Mouse (Mus musculus) heart, adult 2 months (tissue): ENCODE data around the gene Clasp1. TPM values are rescaled to one million over a fixed set of nuclear protein-coding genes. Genes with fewer than 3 reads are reported as not detected.
A peak's percentile ranks its signal among the peaks of the same experiment; 100 is the strongest.

Experiments used
- DNase-seq, 2 experiments: peaks; one replicate each; pipeline ENCODE4 v3.0.0; 2021
- H3K27ac ChIP-seq: fragments of 200-600 bp; 2 replicates; pipeline ENCODE4 v1.8.1; 2022
- H3K27me3 ChIP-seq: fragments of 200-500 bp; 2 replicates; pipeline ENCODE4 v1.6.1; 2012; ENCODE audit warnings: mild to moderate bottlenecking, low read length, inconsistent platforms, mixed read lengths; ENCODE audit not compliant: control insufficient read depth, insufficient read depth
- H3K36me3 ChIP-seq: fragments of 200-500 bp; 2 replicates; pipeline ENCODE4 v1.6.1; 2012; ENCODE audit warnings: low read length, inconsistent platforms; ENCODE audit not compliant: control insufficient read depth, insufficient read depth
- H3K4me1 ChIP-seq: fragments of 200-500 bp; 2 replicates; pipeline ENCODE4 v1.6.1; 2011; ENCODE audit warnings: low read length; ENCODE audit not compliant: control insufficient read depth, insufficient read depth
- H3K4me3 ChIP-seq: fragments of 200-600 bp; 2 replicates; pipeline ENCODE4 v1.8.1; 2022
- H3K79me2 ChIP-seq: fragments of 200-500 bp; replicated peaks from 2 replicates; pipeline ENCODE4 v1.6.1; 2012; ENCODE audit warnings: mild to moderate bottlenecking, inconsistent platforms, low read length, moderate library complexity, mixed read lengths; ENCODE audit not compliant: control insufficient read depth, insufficient read depth
- H3K9ac ChIP-seq: fragments of 200-500 bp; 2 replicates; pipeline ENCODE4 v1.6.1; 2012; ENCODE audit warnings: low read depth, mild to moderate bottlenecking, control low read depth, inconsistent platforms, low read length, mixed read lengths
- CTCF ChIP-seq: fragments of 200-600 bp; IDR thresholded peaks from 2 replicates; pipeline ENCODE4 v1.8.1; 2022; ENCODE audit warnings: antibody characterized with exemption, mild to moderate bottlenecking, moderate library complexity
- EP300 ChIP-seq: fragments of 200-500 bp; IDR thresholded peaks from 2 replicates; pipeline ENCODE4 v1.6.1; 2011; ENCODE audit warnings: low read depth, low read length, control low read depth; ENCODE audit not compliant: insufficient read depth
- POLR2A ChIP-seq: fragments of 200-500 bp; IDR thresholded peaks from 2 replicates; pipeline ENCODE4 v1.6.1; 2011; ENCODE audit warnings: mild to moderate bottlenecking, low read depth, low read length, control low read depth; ENCODE audit not compliant: insufficient read depth
- WGBS: fragments of 180-500 bp; shearing (Covaris S2); methylation state at CpG from one replicate; pipeline ENCODE4 v1.1.7; 2018; 5-methylcytosine and 5-hydroxymethylcytosine counted together
- intact Hi-C: fragments of 180-260 bp; cut with DNase I; formaldehyde crosslinking; loops from one replicate; pipeline ENCODE4 v1.15.1; 2025
- polyA plus RNA-seq: library from polyadenylated mRNA; depleted of rRNA; stranded (reverse); fragments of >200 nt; gene quantifications from 2 replicates; pipeline ENCODE4 v1.2.3, GENCODE M21; 2012
- total RNA-seq, 2 experiments: library from RNA; stranded (reverse); gene quantifications; 2 replicates each; pipeline ENCODE4 v1.2.3; 2021

Clasp1 gene
- total and polyA plus RNA-seq, 3 experiments, result 148 to 407 (median 323) TPM

GRCm38 (mm10) chr1:118368721-118369461, 20.0 kb upstream of the Clasp1 start:
- no peak overlapping the region for H3K9ac ChIP-seq
- no peaks in the 10 kb centered on the region for H3K4me1 ChIP-seq
- H3K27me3 ChIP-seq, result no peaks in the 10 kb centered on the region
- no peaks in the 10 kb centered on the region for H3K79me2 ChIP-seq
- no peak for TF ChIP-seq EP300
- TF ChIP-seq CTCF, result no peak
- TF ChIP-seq POLR2A, result no peak
- DNase-seq, result peak in 1 of 2 experiments; percentile 4
- H3K27ac ChIP-seq, result no peak overlapping the region
- H3K4me3 ChIP-seq, result no peak overlapping the region
- intact Hi-C loops, result loop anchor here (1.0 kb wide), 1 partner anchor 107 kb away; no protein-coding TSS in a partner anchor
- H3K36me3 ChIP-seq, result no peaks in the 10 kb centered on the region
- 64% methylated on average over 3 of the region's 3 CpGs for WGBS

GRCm38 (mm10) chr1:118377784-118378183, 11.1 kb upstream of the Clasp1 start:
- Histone ChIP-seq H3K9ac (no peak overlapping the region), H3K36me3 (no peaks in the 10 kb centered on the region), H3K79me2 (no peaks in the 10 kb centered on the region), H3K27me3 (no peaks in the 10 kb centered on the region), H3K27ac (no peak overlapping the region), H3K4me3 (no peak overlapping the region), H3K4me1 (no peaks in the 10 kb centered on the region)
- WGBS, result 55% methylated on average over 5 of the region's 5 CpGs
- intact Hi-C loops, result no loop called here
- TF ChIP-seq POLR2A (no peak), EP300 (no peak), CTCF (no peak)
- no peak for DNase-seq

- Histone ChIP-seq H3K27me3 (no peaks in the 10 kb centered on the region), H3K27ac (no peak overlapping the region), H3K9ac (no peak overlapping the region), H3K79me2 (no peaks in the 10 kb centered on the region), H3K36me3 (no peaks in the 10 kb centered on the region), H3K4me3 (no peak overlapping the region), H3K4me1 (no peaks in the 10 kb centered on the region)
- no peak for DNase-seq
- WGBS, result 73% methylated on average over 8 of the region's 8 CpGs
- TF ChIP-seq CTCF (no peak), EP300 (no peak), POLR2A (no peak)
- intact Hi-C loops, result no loop called here
Measured at GRCm38 (mm10) chr1:118380105-118380786, 8.6 kb upstream of the Clasp1 start.

GRCm38 (mm10) chr1:118388127-118388756, 616 bp upstream of the Clasp1 start:
- Histone ChIP-seq H3K79me2 (0 out of 2 replicates have a peak, but pooled peaks cover 1% of the 10 kb centered on the region), H3K4me3 (peak overlapping the region; percentile 98), H3K4me1 (peaks cover 4% of the 10 kb centered on the region), H3K36me3 (peaks cover 13% of the 10 kb centered on the region), H3K27ac (peak overlapping the region; percentile 81), H3K9ac (peak overlapping the region; percentile 71), H3K27me3 (no peaks in the 10 kb centered on the region)
- WGBS, result under 1% methylated on average over 19 of the region's 19 CpGs
- TF ChIP-seq POLR2A (peak; percentile 62), EP300 (no peak), CTCF (no peak)
- DNase-seq, result peak; percentile 79 to 84
- intact Hi-C loops, result loop anchor here (2.0 to 5.0 kb wide), 2 partner anchors 41 to 66 kb away; partner anchors contain the start of gene Nifk

- 1% methylated on average over 44 of the region's 44 CpGs for WGBS
- intact Hi-C loops, result loop anchor here (1.0 to 5.0 kb wide), 4 partner anchors 39 to 70 kb away; partner anchors contain the start of gene Nifk
- Histone ChIP-seq H3K27me3 (no peaks in the 10 kb centered on the region), H3K4me1 (peaks cover 4% of the 10 kb centered on the region), H3K27ac (peak overlapping the region; percentile 81), H3K79me2 (peaks cover 6% of the 10 kb centered on the region; the same call in 1 of the 2 replicates), H3K4me3 (peak overlapping the region; percentile 98), H3K9ac (peak overlapping the region; percentile 98), H3K36me3 (peaks cover 13% of the 10 kb centered on the region)
- peak; percentile 72 for TF ChIP-seq POLR2A
- TF ChIP-seq CTCF, result no peak
- DNase-seq, result peak in 1 of 2 experiments; percentile 78
Measured at GRCm38 (mm10) chr1:118389454-118390265, 802 bp downstream of the Clasp1 start.
